Comparison of ENCODE assay signal across 20 mouse cellular contexts in the genomic region with DNA sequence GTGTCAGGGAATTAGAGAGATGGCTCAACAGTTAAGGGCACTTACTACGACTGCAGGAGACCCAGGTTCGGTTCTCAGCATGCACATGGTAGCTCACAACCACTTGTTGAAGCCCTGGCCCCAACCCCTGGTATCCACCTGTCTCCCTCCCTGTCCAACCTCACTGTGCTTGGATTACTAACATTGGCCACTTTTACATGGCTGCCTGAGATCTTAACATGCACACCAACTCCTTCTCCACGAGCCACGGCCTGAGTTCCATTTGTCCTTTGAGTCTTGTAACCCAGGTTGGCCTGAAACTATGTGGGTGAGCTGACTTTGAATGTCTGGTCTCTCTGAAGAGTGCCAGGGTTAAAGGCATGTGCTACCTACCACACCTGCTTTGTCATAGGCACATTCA. TPM values are rescaled to one million over a fixed set of nuclear protein-coding genes. Genes with fewer than 3 reads are reported as not detected.
DNase-seq lines count a peak whose midpoint lies in the region; ATAC-seq and TF ChIP-seq lines count a peak whose summit lies in the region.
"Had no signal": no experiment of that assay in that cellular context is flagged by ENCODE, and none has a peak within 500 bp of the region (broad histone marks: within the 10 kb centered on the region; RNA-seq: fewer than 3 reads in every experiment).

No protein-coding gene starts in this region.

- 87% methylated on average over 4 of the region's 4 CpGs for WGBS in heart, adult 2 months
- WGBS in heart, embryonic 11.5 days (ENCODE audit: insufficient replicate concordance): 85% methylated on average over 4 of the region's 4 CpGs
- WGBS in spleen, adult 2 months: 67% methylated on average over 4 of the region's 4 CpGs

- intact Hi-C loops in heart, adult 2 months (cut with DNase I): no loop called here

- H3K79me2 ChIP-seq in heart, adult 2 months (replicated peaks; ENCODE audit: control insufficient read depth, insufficient read depth, low read length): no peaks in the 10 kb centered on the region

- H3K9me3 ChIP-seq in heart, embryonic 11.5 days (replicated peaks; ENCODE audit: control insufficient read depth, low read length): no peaks in the 10 kb centered on the region
- H3K9me3 ChIP-seq: embryonic facial prominence, embryonic 15.5 days; forebrain, embryonic 10.5 days; hindbrain, embryonic 13.5 days; intestine, embryonic 15.5 days; neural tube, embryonic 15.5 days had no signal

- TF ChIP-seq POLR2A in heart, adult 2 months (IDR thresholded peaks at IDR 0.05; ENCODE audit: insufficient read depth, low read depth, low read length): no peak
- no peak for TF ChIP-seq POLR2A in spleen, adult 2 months (IDR thresholded peaks at IDR 0.05; ENCODE audit: low read depth, low read length)

- no peak for DNase-seq in heart, adult 2 months
- no peak for DNase-seq in spleen, adult 2 months (ENCODE audit: low read depth in 1 of 2, low spot score in 2 of 2)
- no peak for DNase-seq in spleen, postnatal 4 days (ENCODE audit: low spot score in 2 of 2)
- DNase-seq in naive thymus-derived CD4-positive, alpha-beta T cell, adult 2 months (ENCODE audit: low read depth): peak; percentile 43
- DNase-seq in thymus, postnatal 4 days: peak; percentile 45
- DNase-seq in urinary bladder, postnatal 36 days (ENCODE audit: low spot score in 2 of 2): no peak
- DNase-seq in testis, postnatal 10 days (ENCODE audit: low spot score): no peak
- DNase-seq: adrenal gland, postnatal 36 days; cerebellum, adult 9-11 months; gastrocnemius, postnatal 14 days; heart, postnatal 10 days; kidney, postnatal 10 days had no signal

- peaks cover 2% of the 10 kb centered on the region; the same call in 1 of the 2 replicates for H3K36me3 ChIP-seq in heart, adult 2 months (ENCODE audit: control insufficient read depth, insufficient read depth, low read length)
- no peaks in the 10 kb centered on the region for H3K36me3 ChIP-seq in heart, embryonic 11.5 days (ENCODE audit: control insufficient read depth, insufficient read depth, low read length)
- H3K36me3 ChIP-seq in spleen, adult 2 months (ENCODE audit: control insufficient read depth, insufficient read depth, low read length): peaks cover 4% of the 10 kb centered on the region
- H3K36me3 ChIP-seq: embryonic facial prominence, embryonic 15.5 days; forebrain, embryonic 10.5 days; hindbrain, embryonic 13.5 days; intestine, embryonic 15.5 days; neural tube, embryonic 15.5 days had no signal

- TF ChIP-seq EP300 in heart, adult 2 months (IDR thresholded peaks at IDR 0.05; ENCODE audit: insufficient read depth, low read depth, low read length): no peak

- H3K27me3 ChIP-seq in heart, adult 2 months (ENCODE audit: control insufficient read depth, insufficient read depth, low read length): no peaks in the 10 kb centered on the region
- no peaks in the 10 kb centered on the region for H3K27me3 ChIP-seq in heart, embryonic 11.5 days (ENCODE audit: control insufficient read depth, insufficient read depth, low read length)
- H3K27me3 ChIP-seq in spleen, adult 2 months (ENCODE audit: control insufficient read depth, insufficient read depth, low read length): no peaks in the 10 kb centered on the region
- H3K27me3 ChIP-seq: embryonic facial prominence, embryonic 15.5 days; hindbrain, embryonic 13.5 days; intestine, embryonic 15.5 days; neural tube, embryonic 15.5 days had no signal

- peaks cover 23% of the 10 kb centered on the region for H3K4me1 ChIP-seq in heart, adult 2 months (ENCODE audit: control insufficient read depth, insufficient read depth, low read length)
- H3K4me1 ChIP-seq in heart, embryonic 11.5 days (ENCODE audit: control insufficient read depth, insufficient read depth, low read length): peaks cover 30% of the 10 kb centered on the region
- peaks cover 29% of the 10 kb centered on the region for H3K4me1 ChIP-seq in spleen, adult 2 months (ENCODE audit: control insufficient read depth, insufficient read depth, insufficient read length)

- no peak for ATAC-seq in heart, embryonic 11.5 days (replicated peaks; ENCODE audit: insufficient number of reproducible peaks, low FRiP score, low TSS enrichment)
- ATAC-seq: intestine, embryonic 15.5 days had no signal

- peak overlapping the region; percentile 91 for H3K27ac ChIP-seq in heart, adult 2 months
- H3K27ac ChIP-seq in heart, embryonic 11.5 days (ENCODE audit: low read depth, low read length): no peak overlapping the region
- peak overlapping the region; percentile 99 for H3K27ac ChIP-seq in spleen, adult 2 months (ENCODE audit: insufficient read depth, low read length)
- H3K27ac ChIP-seq: forebrain, embryonic 10.5 days; hindbrain, embryonic 13.5 days; neural tube, embryonic 15.5 days had no signal

- H3K4me2 ChIP-seq in heart, embryonic 11.5 days: no peak overlapping the region
- H3K4me2 ChIP-seq: hindbrain, embryonic 13.5 days; midbrain, embryonic 11.5 days; neural tube, embryonic 15.5 days had no signal

- TF ChIP-seq CTCF in heart, adult 2 months (IDR thresholded peaks at IDR 0.05): no peak
- no peak for TF ChIP-seq CTCF in spleen, adult 2 months (IDR thresholded peaks at IDR 0.05; ENCODE audit: extremely low read depth, insufficient read depth, insufficient read length, insufficient replicate concordance)

- H3K9ac ChIP-seq in heart, adult 2 months (ENCODE audit: low read depth, low read length): no peak overlapping the region
- H3K9ac ChIP-seq in heart, embryonic 11.5 days (ENCODE audit: low read depth, low read length): no peak overlapping the region
- H3K9ac ChIP-seq: embryonic facial prominence, embryonic 15.5 days; hindbrain, embryonic 13.5 days; intestine, embryonic 15.5 days; neural tube, embryonic 15.5 days had no signal

- no peak overlapping the region for H3K4me3 ChIP-seq in heart, adult 2 months
- no peak overlapping the region for H3K4me3 ChIP-seq in heart, embryonic 11.5 days (ENCODE audit: low read depth, low read length)
- H3K4me3 ChIP-seq in spleen, adult 2 months (ENCODE audit: extremely low read depth, insufficient read depth, insufficient read length): peak overlapping the region; percentile 85
- H3K4me3 ChIP-seq: embryonic facial prominence, embryonic 15.5 days; forebrain, embryonic 10.5 days; hindbrain, embryonic 13.5 days; intestine, embryonic 15.5 days; left cerebral cortex, adult 2 months; neural tube, embryonic 15.5 days had no signal

RNA-seq across cellular contexts. Expression of a gene that starts 1.8 kb away (rescaled TPM):
- total RNA-seq in heart, adult 2 months (2021): 10 to 100 TPM; 75.9 to 83.7 TPM
- 75.1 and 77.5 TPM in 2 replicates for polyA plus RNA-seq in heart, adult 2 months (2012; rRNA removed)
- 559 and 565 TPM in 2 replicates for polyA plus RNA-seq in heart, embryonic 11.5 days (2014; fragmentation: Nextera tagmentation; extraction: Ambion mirVana)
- 171 and 240 TPM in 2 replicates for polyA plus RNA-seq in spleen, adult 2 months (2012; rRNA removed)

RNA-seq across cellular contexts. Expression of a gene that starts 4.6 kb away (rescaled TPM):
- total RNA-seq in heart, adult 2 months (2021): 10 to 100 TPM; 10.8 to 12.5 TPM
- 14.2 and 21.0 TPM in 2 replicates for polyA plus RNA-seq in heart, adult 2 months (2012; rRNA removed)
- 15.9 and 18.3 TPM in 2 replicates for polyA plus RNA-seq in heart, embryonic 11.5 days (2014; fragmentation: Nextera tagmentation; extraction: Ambion mirVana)
- 26.5 and 29.7 TPM in 2 replicates for polyA plus RNA-seq in spleen, adult 2 months (2012; rRNA removed)

Comparison
In these comparisons a context has a peak if more than half of its experiments do, and no peak if none do; other contexts are left out.
1. DNase-seq: peak in naive thymus-derived CD4-positive, alpha-beta T cell, adult 2 months (single experiment) and thymus, postnatal 4 days (single experiment); none in heart, adult 2 months (0 of 2), spleen, adult 2 months (0 of 2), spleen, postnatal 4 days (0 of 2), urinary bladder, postnatal 36 days (0 of 2) and testis, postnatal 10 days (single experiment).